Mouse (Mus musculus) embryonic fibroblast, embryonic 13.5 days (primary cell): ENCODE measurements around the gene Fndc8. TPM values are rescaled to one million over a fixed set of nuclear protein-coding genes. Genes with fewer than 3 reads are reported as not detected.

Experiments used
- H3K27ac ChIP-seq: 2 replicates; pipeline ENCODE4 v1.5.1; 2012; ENCODE audit warnings: low read length, control low read depth, inconsistent platforms; ENCODE audit not compliant: insufficient read depth
- H3K4me1 ChIP-seq: 2 replicates; pipeline ENCODE4 v1.6.1; 2011; ENCODE audit warnings: low read length; ENCODE audit not compliant: control insufficient read depth, insufficient read depth
- H3K4me3 ChIP-seq: 2 replicates; pipeline ENCODE4 v1.5.1; 2011; ENCODE audit warnings: mild to moderate bottlenecking, control low read depth, low read length; ENCODE audit not compliant: insufficient read depth
- CTCF ChIP-seq: IDR thresholded peaks from 2 replicates; pipeline ENCODE4 v1.5.1; 2011; ENCODE audit warnings: mild to moderate bottlenecking, control low read depth, low read length, moderate library complexity, borderline replicate concordance; ENCODE audit not compliant: insufficient read depth
- POLR2A ChIP-seq: IDR thresholded peaks from 2 replicates; pipeline ENCODE4 v1.6.1; 2011; ENCODE audit warnings: low read depth, mild to moderate bottlenecking, control low read depth, low read length, moderate library complexity
- polyA plus RNA-seq: library from polyadenylated mRNA; stranded (reverse); fragments of >200 nt; gene quantifications from 2 replicates; pipeline ENCODE4 v1.2.4, GENCODE M21; 2011; ENCODE audit warnings: low read depth; ENCODE audit not compliant: missing spikeins, insufficient read length

The Fndc8 gene
- polyA plus RNA-seq, 1 experiment, result not detected

GRCm38 (mm10) chr11:82854111-82854510 lies 37.8 kb upstream of the Fndc8 start:
- no peaks in the 10 kb centered on the region for H3K4me1 ChIP-seq
- H3K27ac ChIP-seq, result no peak overlapping the region
- no peak overlapping the region for H3K4me3 ChIP-seq
- TF ChIP-seq POLR2A, result no peak
- no peak for TF ChIP-seq CTCF

- TF ChIP-seq CTCF (no peak), POLR2A (no peak)
- Histone ChIP-seq H3K4me1 (no peaks in the 10 kb centered on the region), H3K4me3 (no peak overlapping the region), H3K27ac (no peak overlapping the region)
These were observed 36.5 kb upstream of the Fndc8 start for GRCm38 (mm10) chr11:82855327-82855973.

DNA sequence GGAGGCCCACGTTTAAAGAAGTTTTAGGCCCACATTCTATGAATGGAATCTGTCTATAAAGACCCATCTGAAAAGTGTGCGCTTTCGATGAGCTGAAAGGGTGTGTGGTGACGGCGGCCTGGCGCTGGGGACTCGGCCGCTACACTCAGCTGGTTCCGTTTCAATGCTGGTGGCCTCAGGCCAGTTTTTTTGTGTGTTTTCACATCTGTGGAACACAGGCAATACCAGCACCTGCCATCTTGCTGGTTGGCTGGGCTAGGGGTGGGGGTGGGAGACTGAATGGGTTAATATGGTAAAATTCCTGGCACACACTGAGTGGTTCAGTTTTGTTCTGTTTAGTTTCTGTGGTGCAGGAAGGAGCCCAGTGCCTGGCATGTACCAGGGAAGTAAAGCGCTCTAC lies 35.9 kb upstream of the Fndc8 start:
- no peak overlapping the region for H3K27ac ChIP-seq
- H3K4me1 ChIP-seq, result no peaks in the 10 kb centered on the region
- H3K4me3 ChIP-seq, result no peak overlapping the region
- no peak for TF ChIP-seq POLR2A
- no peak for TF ChIP-seq CTCF

DNA sequence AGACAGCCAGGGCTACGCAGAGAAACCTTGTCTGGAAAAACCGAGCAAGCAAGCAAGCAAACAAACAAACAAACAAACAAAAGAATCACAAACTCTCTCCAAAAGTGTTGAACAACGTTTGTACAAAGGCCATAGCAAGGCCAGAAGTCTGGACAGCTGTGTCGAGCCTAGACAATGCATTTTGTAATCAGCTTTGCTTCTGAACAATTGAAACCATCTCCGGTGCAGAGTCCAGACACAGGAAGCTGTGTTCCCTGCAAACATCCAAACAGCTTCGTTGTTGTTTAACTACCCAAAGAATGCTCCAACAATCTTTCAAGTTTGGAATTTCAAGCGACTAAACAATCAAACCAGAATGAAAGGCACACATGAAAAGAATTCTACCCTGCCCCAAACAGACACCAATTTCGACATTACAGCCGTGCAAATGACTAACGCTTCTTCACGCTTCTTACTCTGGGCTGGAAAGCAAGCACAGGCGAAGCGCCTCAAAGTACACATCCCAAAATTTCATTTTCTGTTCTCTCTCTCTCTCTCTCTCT lies 34.5 kb upstream of the Fndc8 start:
- Histone ChIP-seq H3K27ac (no peak overlapping the region), H3K4me3 (no peak overlapping the region), H3K4me1 (no peaks in the 10 kb centered on the region)
- no peak for TF ChIP-seq POLR2A
- TF ChIP-seq CTCF, result no peak

DNA sequence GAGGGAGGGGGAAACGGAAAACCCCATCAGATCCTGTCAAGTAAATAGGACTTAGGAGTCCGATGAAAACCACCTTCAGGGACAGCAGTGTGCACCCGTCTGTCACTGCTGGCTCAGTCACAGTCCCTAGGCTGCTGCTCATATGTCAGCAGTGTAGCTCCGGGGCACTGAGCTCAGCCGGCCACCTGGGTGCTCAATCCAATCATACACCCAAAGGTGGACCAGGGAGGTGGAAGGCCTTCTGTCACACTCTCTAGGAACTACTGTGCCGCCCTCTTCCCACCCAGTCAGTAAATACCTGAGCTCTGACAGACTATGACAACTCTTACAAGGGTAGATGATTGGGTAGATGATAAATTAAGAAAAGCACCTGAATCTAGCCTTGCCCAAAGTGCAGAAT lies 31.2 kb upstream of the Fndc8 start:
- Histone ChIP-seq H3K4me1 (no peaks in the 10 kb centered on the region), H3K4me3 (no peak overlapping the region), H3K27ac (no peak overlapping the region)
- no peak for TF ChIP-seq CTCF
- TF ChIP-seq POLR2A, result no peak

DNA sequence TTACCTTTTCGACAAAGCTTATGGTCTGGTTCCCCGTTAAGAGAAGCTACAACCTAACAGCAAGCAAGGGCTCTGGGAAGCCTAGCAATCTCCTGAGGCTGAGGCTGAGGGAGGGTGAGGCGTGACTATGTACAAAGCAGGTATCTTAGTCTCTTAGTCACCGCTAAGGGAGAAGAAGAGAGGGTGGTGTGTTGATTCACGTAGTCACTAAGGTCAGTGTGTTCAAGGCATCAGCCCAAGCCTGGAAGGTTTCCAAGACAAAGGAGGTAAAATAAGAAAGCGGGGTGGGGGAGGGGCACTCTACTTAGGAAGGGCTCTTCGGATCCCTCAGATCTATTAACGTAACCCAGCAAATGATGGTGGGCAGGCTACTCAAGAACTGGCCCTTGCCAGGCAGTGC lies 30.4 kb upstream of the Fndc8 start:
- no peak for TF ChIP-seq POLR2A
- no peak for TF ChIP-seq CTCF
- Histone ChIP-seq H3K4me1 (no peaks in the 10 kb centered on the region), H3K27ac (no peak overlapping the region), H3K4me3 (no peak overlapping the region)

- TF ChIP-seq POLR2A, result no peak
- TF ChIP-seq CTCF, result no peak
- H3K27ac ChIP-seq, result no peak overlapping the region
These were observed 29.3 kb upstream of the Fndc8 start for GRCm38 (mm10) chr11:82862638-82863037.

GRCm38 (mm10) chr11:82863059-82863458 lies 28.9 kb upstream of the Fndc8 start:
- Histone ChIP-seq H3K27ac (no peak overlapping the region), H3K4me3 (no peak overlapping the region), H3K4me1 (no peaks in the 10 kb centered on the region)
- no peak for TF ChIP-seq CTCF
- no peak for TF ChIP-seq POLR2A

More at GRCm38 (mm10) chr11:82862638-82863037, 29.3 kb upstream of the Fndc8 start:
- Histone ChIP-seq H3K4me3 (no peak overlapping the region), H3K4me1 (no peaks in the 10 kb centered on the region)

DNA sequence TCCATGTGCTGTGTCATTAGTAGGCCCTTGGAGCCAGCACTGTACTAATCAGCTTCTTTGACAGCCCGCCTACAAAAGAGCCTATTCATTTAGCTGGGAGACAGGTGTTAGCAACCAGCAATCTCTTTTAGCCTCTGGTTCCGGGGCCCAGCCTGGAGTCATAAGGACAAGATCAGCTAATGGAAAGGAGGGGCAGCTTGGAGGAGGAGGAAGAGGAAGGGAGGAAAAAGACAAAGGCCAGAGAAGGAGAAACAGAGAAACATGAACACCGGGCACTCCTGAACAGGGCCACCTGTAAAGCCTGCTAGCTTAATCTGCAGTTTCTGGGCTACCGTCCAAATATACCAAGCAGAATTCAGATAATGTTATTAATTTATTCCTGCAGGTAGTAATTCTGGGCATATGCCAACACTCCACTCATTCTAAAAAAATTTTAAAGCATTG lies 28.4 kb upstream of the Fndc8 start:
- TF ChIP-seq POLR2A (no peak), CTCF (no peak)
- Histone ChIP-seq H3K4me3 (no peak overlapping the region), H3K4me1 (no peaks in the 10 kb centered on the region), H3K27ac (no peak overlapping the region)

GRCm38 (mm10) chr11:82865957-82866356 lies 26.0 kb upstream of the Fndc8 start:
- Histone ChIP-seq H3K27ac (no peak overlapping the region), H3K4me1 (no peaks in the 10 kb centered on the region), H3K4me3 (no peak overlapping the region)
- TF ChIP-seq POLR2A (no peak), CTCF (no peak)

- Histone ChIP-seq H3K4me1 (no peaks in the 10 kb centered on the region), H3K27ac (no peak overlapping the region), H3K4me3 (no peak overlapping the region)
- no peak for TF ChIP-seq CTCF
- TF ChIP-seq POLR2A, result no peak
These were observed 24.9 kb upstream of the Fndc8 start for GRCm38 (mm10) chr11:82866850-82867564.
